Mouse (Mus musculus) hindbrain, embryonic 11.5 days (tissue): ENCODE results near the gene Lonrf2. TPM values are rescaled to one million over a fixed set of nuclear protein-coding genes. Genes with fewer than 3 reads are reported as not detected.

Experiments used
- ATAC-seq: fragments of 200-750 bp; cut with Nextera tagmentation; 2 replicates; pipeline ENCODE4 v1.8.0; 2017; ENCODE audit warnings: mild to moderate bottlenecking, moderate TSS enrichment, moderate library complexity; ENCODE audit not compliant: low FRiP score
- DNase-seq: peaks from one replicate; pipeline ENCODE4 v3.0.0-alpha.2; 2015; ENCODE audit warnings: low spot score
- H3K27ac ChIP-seq: fragments of 300-500 bp; sonication (generic); 2 replicates; pipeline ENCODE4 v1.5.1; 2014; ENCODE audit warnings: mild to moderate bottlenecking, low read depth, low read length
- H3K27me3 ChIP-seq: fragments of 300-500 bp; sonication (generic); 2 replicates; pipeline ENCODE4 v1.6.1; 2014; ENCODE audit warnings: mild to moderate bottlenecking, low read length, moderate library complexity, mixed read lengths; ENCODE audit not compliant: control insufficient read depth, insufficient read depth
- H3K36me3 ChIP-seq: fragments of 300-500 bp; sonication (generic); 2 replicates; pipeline ENCODE4 v1.6.1; 2014; ENCODE audit warnings: mild to moderate bottlenecking, low read length, moderate library complexity, mixed read lengths; ENCODE audit not compliant: control insufficient read depth, insufficient read depth
- H3K4me1 ChIP-seq: fragments of 300-500 bp; sonication (generic); replicated peaks from 2 replicates; pipeline ENCODE4 v1.6.1; 2014; ENCODE audit warnings: low read length, mixed read lengths; ENCODE audit not compliant: control insufficient read depth, insufficient read depth
- H3K4me2 ChIP-seq: fragments of 300-500 bp; sonication (generic); replicated peaks from 2 replicates; pipeline ENCODE4 v1.6.1; 2014; ENCODE audit warnings: mild to moderate bottlenecking, low read depth, low read length
- H3K4me3 ChIP-seq: fragments of 300-500 bp; sonication (generic); 2 replicates; pipeline ENCODE4 v1.5.1; 2014; ENCODE audit warnings: low read depth, low read length
- H3K9ac ChIP-seq: fragments of 300-500 bp; sonication (generic); 2 replicates; pipeline ENCODE4 v1.6.1; 2014; ENCODE audit warnings: low read depth, low read length
- H3K9me3 ChIP-seq: fragments of 300-500 bp; sonication (generic); 2 replicates; pipeline ENCODE4 v1.6.1; 2016; ENCODE audit warnings: low read length; ENCODE audit not compliant: control insufficient read depth
- WGBS: fragments of 180-500 bp; shearing (Covaris S2); extraction: QIAGEN DNeasy Blood & Tissue Kit; methylation state at CpG from one replicate; pipeline ENCODE4 v1.1.7; 2014; 5-methylcytosine and 5-hydroxymethylcytosine counted together
- polyA plus RNA-seq: library from polyadenylated mRNA; unstranded; fragments of >200 nt; fragmentation: Nextera tagmentation; extraction: Ambion mirVana; gene quantifications from 2 replicates; pipeline ENCODE4 v1.2.1, GENCODE M21; 2014

The Lonrf2 gene
- polyA plus RNA-seq, 1 experiment from 2014 or later, result 5.0 TPM

DNA sequence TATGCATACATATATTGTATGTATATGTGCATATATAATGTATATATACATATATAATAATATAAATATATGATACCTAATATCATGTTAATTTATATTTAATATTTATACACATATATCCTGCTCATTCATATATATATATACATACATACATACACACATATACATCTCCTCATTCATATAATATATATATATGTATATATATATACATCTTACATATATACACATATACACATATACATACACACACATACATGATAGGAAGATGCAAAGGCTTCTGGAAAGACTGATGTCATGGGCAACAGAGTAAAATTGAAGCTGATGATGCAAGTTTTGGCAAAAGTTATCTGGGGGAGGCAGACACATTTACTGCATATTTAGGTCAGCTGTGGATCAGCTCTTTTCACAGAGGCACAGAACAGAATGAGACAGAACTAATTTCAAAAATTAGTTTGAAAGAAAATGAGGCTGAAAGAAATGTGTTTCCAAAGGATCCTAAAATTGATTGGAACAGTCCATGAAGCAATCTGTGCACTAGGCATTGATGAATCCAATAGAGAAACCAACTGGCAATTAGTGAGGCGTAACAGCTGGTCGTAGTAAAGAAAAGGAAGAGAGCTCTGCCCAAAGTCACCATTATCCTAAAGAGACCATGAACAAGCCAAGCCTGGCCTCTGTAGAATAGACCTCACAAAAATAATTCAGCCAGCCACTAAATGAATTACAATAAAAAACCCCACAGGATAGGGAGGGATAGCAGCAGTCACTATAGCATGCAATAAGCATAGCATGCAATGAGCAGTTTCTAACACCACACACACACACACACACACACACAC, 12.2 kb upstream of the Lonrf2 start:
- peaks cover 5% of the 10 kb centered on the region; the same call in 1 of the 2 replicates for H3K27me3 ChIP-seq

DNA sequence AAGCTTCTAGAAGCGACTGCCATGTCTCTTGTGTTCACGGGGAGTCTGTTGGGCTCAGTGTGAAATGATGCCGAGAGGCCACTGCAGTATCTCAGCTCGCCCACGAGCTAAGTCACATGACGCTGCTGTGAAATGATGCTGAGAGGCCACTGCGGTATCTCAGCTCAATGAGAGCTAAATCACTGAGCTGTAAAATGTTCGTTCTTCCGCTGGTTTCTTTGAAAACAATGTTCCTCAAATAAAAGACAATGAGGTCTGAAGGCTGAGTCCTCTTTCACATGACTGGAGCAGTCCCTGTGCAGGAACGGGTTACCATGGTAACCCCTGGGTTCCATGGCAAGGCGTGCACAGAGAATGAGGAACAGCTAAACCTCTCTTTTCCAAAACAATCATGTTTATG, 11.5 kb upstream of the Lonrf2 start:
- peak; percentile 90 for ATAC-seq

More for the DNA sequence above, 12.2 kb upstream of the Lonrf2 start:
- Histone ChIP-seq H3K27ac (no peak overlapping the region), H3K9ac (no peak overlapping the region), H3K36me3 (no peaks in the 10 kb centered on the region), H3K4me2 (no peak overlapping the region), H3K4me1 (no peaks in the 10 kb centered on the region), H3K9me3 (no peaks in the 10 kb centered on the region), H3K4me3 (no peak overlapping the region)
- 41% methylated on average over 2 of the region's 2 CpGs for WGBS
- peak; percentile 57; the same call in 1 of the 2 replicates for ATAC-seq
- no peak for DNase-seq

DNA sequence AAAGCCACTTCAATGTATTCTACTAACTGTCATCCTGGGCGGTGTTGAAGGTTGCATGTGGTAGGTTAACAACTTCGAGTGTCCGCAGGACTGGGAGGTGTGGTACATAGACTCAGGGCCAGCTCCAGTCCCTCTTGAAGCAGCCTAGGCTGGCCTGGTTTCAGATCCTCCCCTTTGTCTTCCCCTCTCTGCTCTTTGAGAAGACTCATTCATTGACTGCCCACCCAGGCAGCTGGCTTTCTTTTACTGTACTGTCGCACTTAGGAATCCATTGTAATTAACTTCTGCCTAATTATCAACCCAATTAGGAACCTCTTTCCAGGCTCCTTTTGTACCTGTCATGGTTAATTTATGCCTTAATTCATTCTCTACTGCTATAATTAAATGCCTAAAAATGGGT, 6.8 kb upstream of the Lonrf2 start:
- Histone ChIP-seq H3K36me3 (no peaks in the 10 kb centered on the region), H3K4me1 (no peaks in the 10 kb centered on the region), H3K9ac (no peak overlapping the region), H3K27me3 (no peaks in the 10 kb centered on the region), H3K27ac (no peak overlapping the region), H3K4me2 (no peak overlapping the region), H3K9me3 (no peaks in the 10 kb centered on the region), H3K4me3 (no peak overlapping the region)
- ATAC-seq (no peak), DNase-seq (no peak)
- WGBS, result 68% methylated on average over 4 of the region's 4 CpGs

More for the DNA sequence above, 11.5 kb upstream of the Lonrf2 start:
- DNase-seq, result peak; percentile 82
- Histone ChIP-seq H3K27me3 (peaks cover 5% of the 10 kb centered on the region; the same call in 1 of the 2 replicates), H3K36me3 (no peaks in the 10 kb centered on the region), H3K9ac (peak overlapping the region; percentile 25; the same call in 1 of the 2 replicates), H3K27ac (peak overlapping the region; percentile 18; the same call in 1 of the 2 replicates), H3K9me3 (no peaks in the 10 kb centered on the region), H3K4me2 (peak overlapping the region; percentile 14; the same call in 1 of the 2 replicates), H3K4me1 (no peaks in the 10 kb centered on the region), H3K4me3 (no peak overlapping the region)
- WGBS, result 24% methylated on average over 11 of the region's 11 CpGs

DNA sequence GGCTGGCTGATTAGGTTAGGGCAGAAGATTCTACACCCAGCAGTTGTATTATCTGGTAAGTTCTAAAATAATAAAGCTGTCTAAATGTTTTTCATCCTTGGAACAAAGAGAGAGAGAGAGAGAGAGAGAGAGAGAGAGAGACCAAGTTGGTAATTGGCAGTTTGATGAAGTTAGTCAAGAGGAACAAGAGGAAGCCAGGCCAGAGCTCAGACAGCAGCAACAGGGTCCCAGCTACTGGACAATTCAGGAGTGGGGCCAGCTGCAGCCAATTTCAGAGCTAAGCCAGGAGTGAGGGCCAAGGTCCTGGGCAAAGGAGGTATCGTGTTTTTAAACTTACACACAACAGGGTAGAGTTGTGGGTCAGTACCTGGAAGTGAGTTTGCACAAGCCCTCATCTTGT, 6.3 kb upstream of the Lonrf2 start:
- no peaks in the 10 kb centered on the region for H3K9me3 ChIP-seq
- WGBS, result 94% methylated on average over 1 of the region's 1 CpGs
- H3K4me1 ChIP-seq, result no peaks in the 10 kb centered on the region
- no peak overlapping the region for H3K9ac ChIP-seq
- H3K36me3 ChIP-seq, result no peaks in the 10 kb centered on the region
- no peak overlapping the region for H3K27ac ChIP-seq
- no peak overlapping the region for H3K4me2 ChIP-seq
- no peak for DNase-seq
- no peak overlapping the region for H3K4me3 ChIP-seq
- no peak for ATAC-seq
- H3K27me3 ChIP-seq, result no peaks in the 10 kb centered on the region

DNA sequence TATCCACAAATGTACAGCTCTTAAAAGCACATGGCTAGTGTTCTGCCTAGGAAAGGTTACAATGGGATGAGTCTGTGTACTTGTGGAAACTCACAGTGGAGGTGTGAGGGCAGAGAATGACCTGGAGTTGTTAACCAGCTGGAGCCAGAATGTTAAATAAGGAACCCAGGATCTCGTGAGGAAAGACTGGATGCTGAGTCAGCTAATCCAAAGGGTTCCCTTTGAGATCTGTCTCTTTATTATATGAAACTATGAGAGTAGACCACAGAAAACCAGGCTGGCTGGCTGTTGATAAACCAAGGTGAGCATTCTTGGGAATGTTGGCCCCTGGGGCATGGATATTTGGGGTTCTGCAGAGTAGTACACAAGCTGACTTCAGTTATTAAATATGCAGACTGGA, 3.4 kb upstream of the Lonrf2 start:
- Histone ChIP-seq H3K4me3 (no peak overlapping the region), H3K4me2 (no peak overlapping the region), H3K9me3 (no peaks in the 10 kb centered on the region), H3K9ac (no peak overlapping the region), H3K36me3 (no peaks in the 10 kb centered on the region), H3K27me3 (no peaks in the 10 kb centered on the region), H3K4me1 (no peaks in the 10 kb centered on the region), H3K27ac (no peak overlapping the region)
- WGBS, result 48% methylated on average over 1 of the region's 1 CpGs
- ATAC-seq (no peak), DNase-seq (no peak)

DNA sequence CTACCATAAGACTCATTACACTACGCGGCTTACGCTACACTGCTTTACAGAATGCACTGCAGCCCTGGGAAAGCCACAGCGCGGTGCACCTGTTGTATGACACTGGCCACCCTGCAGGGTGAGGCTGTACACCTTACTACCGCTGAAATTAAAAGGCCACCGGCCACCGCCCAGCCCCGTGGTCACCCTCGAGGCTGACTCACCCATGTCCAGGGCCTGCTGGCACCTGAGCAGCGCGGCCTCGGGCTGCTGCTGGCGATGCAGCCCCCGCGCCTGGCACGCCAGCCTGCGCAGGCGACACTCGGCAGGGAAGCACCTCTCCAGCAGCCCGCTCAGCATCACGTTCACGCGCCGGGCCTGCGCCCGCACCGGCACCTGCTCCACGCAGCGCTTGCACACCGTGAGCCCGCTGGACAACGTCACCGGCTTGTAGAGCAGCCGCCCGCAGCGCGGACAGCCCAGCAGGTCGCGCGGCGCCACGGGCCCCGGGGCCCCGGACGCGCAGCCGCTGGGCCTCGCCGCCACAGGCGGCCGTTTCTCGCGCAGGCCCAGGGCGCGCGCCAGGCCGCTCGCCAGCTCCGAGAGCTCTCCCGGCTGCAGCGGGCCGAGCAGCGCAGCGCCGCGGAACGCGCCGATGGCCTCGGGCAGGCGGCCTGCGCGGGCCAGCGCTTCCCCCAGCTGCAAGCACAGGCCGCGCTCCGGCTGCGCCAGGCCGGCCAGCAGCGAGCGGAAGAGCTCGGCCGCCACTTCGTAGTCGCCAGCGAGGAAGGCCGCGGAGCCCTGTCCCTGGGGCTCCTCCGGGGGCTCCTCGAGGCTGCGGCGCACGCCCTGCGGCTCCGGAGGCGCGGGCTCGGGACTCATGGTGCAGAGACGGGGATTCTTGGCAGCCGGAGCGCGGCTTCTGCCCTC, 689 bp downstream of the Lonrf2 start:
- H3K9ac ChIP-seq, result peak overlapping the region; percentile 89
- H3K9me3 ChIP-seq, result no peaks in the 10 kb centered on the region
- H3K27me3 ChIP-seq, result no peaks in the 10 kb centered on the region
- peak overlapping the region; percentile 74 for H3K4me3 ChIP-seq
- WGBS, result 3% methylated on average over 70 of the region's 103 CpGs
- H3K4me2 ChIP-seq, result peak overlapping the region; percentile 99
- H3K4me1 ChIP-seq, result no peaks in the 10 kb centered on the region
- DNase-seq (peak; percentile 71), ATAC-seq (peak; percentile 83)
- no peaks in the 10 kb centered on the region for H3K36me3 ChIP-seq
- peak overlapping the region; percentile 78 for H3K27ac ChIP-seq

DNA sequence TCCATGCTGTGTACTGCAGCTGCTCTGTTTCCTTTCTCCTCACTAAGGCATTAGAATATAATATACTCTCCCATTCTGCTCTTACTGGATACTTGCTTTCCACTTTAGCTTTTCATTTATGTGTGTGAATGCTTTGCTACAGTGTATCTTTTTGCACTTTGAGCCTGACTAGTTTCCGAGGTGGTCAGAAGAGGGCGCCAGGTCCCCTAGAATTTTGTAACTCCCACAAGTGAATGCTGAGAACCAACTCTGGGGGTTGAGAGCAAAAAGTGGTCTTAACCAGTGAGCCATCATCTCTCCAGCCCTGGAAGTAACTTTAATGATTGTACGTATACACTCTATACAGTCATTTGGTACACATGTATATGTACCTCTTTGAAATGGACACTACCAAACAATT, 1.6 kb downstream of the Lonrf2 start:
- peak overlapping the region; percentile 99; the same call in 1 of the 2 replicates for H3K4me2 ChIP-seq
- H3K9me3 ChIP-seq, result no peaks in the 10 kb centered on the region
- no peak overlapping the region for H3K4me3 ChIP-seq

DNA sequence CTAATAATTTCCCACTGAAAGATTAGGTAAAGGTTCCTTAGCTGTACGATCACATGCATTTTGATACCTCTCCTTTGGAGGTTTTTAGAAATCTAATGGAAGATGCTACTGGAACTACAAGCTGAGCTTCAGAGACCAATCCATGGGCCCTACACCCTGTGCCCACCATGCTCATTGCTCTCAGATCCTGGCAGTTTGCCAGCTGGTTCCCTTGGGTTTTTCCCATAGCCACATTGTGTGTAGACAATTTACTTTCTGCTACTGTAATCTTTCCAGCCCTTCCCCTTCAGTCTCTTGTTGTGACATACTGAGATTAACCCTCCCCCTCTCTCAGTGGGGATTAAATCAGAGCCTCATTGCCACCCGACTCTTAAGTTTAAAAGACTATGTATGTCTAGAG, 11.6 kb downstream of the Lonrf2 start:
- Histone ChIP-seq H3K36me3 (no peaks in the 10 kb centered on the region), H3K27ac (no peak overlapping the region), H3K4me1 (no peaks in the 10 kb centered on the region), H3K9me3 (no peaks in the 10 kb centered on the region), H3K4me3 (no peak overlapping the region), H3K4me2 (no peak overlapping the region), H3K27me3 (no peaks in the 10 kb centered on the region), H3K9ac (no peak overlapping the region)
- DNase-seq, result no peak
- no peak for ATAC-seq
- WGBS, result 86% methylated on average over 2 of the region's 2 CpGs

More for the DNA sequence above, 1.6 kb downstream of the Lonrf2 start:
- peak; percentile 64 for DNase-seq
- H3K27me3 ChIP-seq, result no peaks in the 10 kb centered on the region
- H3K9ac ChIP-seq, result no peak overlapping the region
- H3K36me3 ChIP-seq, result no peaks in the 10 kb centered on the region
- no peak overlapping the region for H3K27ac ChIP-seq
- 28% methylated on average over 3 of the region's 3 CpGs for WGBS
- H3K4me1 ChIP-seq, result no peaks in the 10 kb centered on the region
- no peak for ATAC-seq
